Mouse (Mus musculus) limb, embryonic 11.5 days (tissue): ENCODE measurements around the gene Nutf2-ps1. TPM values are rescaled to one million over a fixed set of nuclear protein-coding genes. Genes with fewer than 3 reads are reported as not detected.

ENCODE experiments used
- ATAC-seq: fragments of 200-750 bp; cut with Nextera tagmentation; 2 replicates; pipeline ENCODE4 v1.8.0; 2017; ENCODE audit warnings: low read depth; ENCODE audit not compliant: insufficient number of reproducible peaks, low FRiP score, low TSS enrichment
- DNase-seq: peaks from one replicate; pipeline ENCODE4 v3.0.0-alpha.2; 2015; ENCODE audit warnings: low spot score
- H3K27ac ChIP-seq: fragments of 300-500 bp; sonication (generic); replicated peaks from 2 replicates; pipeline ENCODE4 v1.5.1; 2014; ENCODE audit warnings: low read depth, mild to moderate bottlenecking, low read length
- H3K27me3 ChIP-seq: fragments of 300-500 bp; sonication (generic); 2 replicates; pipeline ENCODE4 v1.6.1; 2014; ENCODE audit warnings: mild to moderate bottlenecking, low read length, mixed read lengths; ENCODE audit not compliant: control insufficient read depth, insufficient read depth
- H3K36me3 ChIP-seq: fragments of 300-500 bp; sonication (generic); 2 replicates; pipeline ENCODE4 v1.6.1; 2014; ENCODE audit warnings: mild to moderate bottlenecking, low read length, moderate library complexity, mixed read lengths; ENCODE audit not compliant: control insufficient read depth, insufficient read depth
- H3K4me1 ChIP-seq: fragments of 300-500 bp; sonication (generic); 2 replicates; pipeline ENCODE4 v1.6.1; 2014; ENCODE audit warnings: low read length, mixed read lengths; ENCODE audit not compliant: control insufficient read depth, insufficient read depth
- H3K4me2 ChIP-seq: fragments of 300-500 bp; sonication (generic); 2 replicates; pipeline ENCODE4 v1.6.1; 2014; ENCODE audit warnings: low read depth, mild to moderate bottlenecking, moderate library complexity; ENCODE audit not compliant: severe bottlenecking
- H3K4me3 ChIP-seq: fragments of 300-500 bp; sonication (generic); 2 replicates; pipeline ENCODE4 v1.5.1; 2014; ENCODE audit warnings: low read depth, low read length
- H3K9ac ChIP-seq: fragments of 300-500 bp; sonication (generic); 2 replicates; pipeline ENCODE4 v1.6.1; 2014; ENCODE audit warnings: mild to moderate bottlenecking, low read length
- H3K9me3 ChIP-seq: fragments of 300-500 bp; sonication (generic); 2 replicates; pipeline ENCODE4 v1.6.1; 2016; ENCODE audit warnings: low read length; ENCODE audit not compliant: control insufficient read depth
- WGBS: fragments of 180-500 bp; shearing (Covaris S2); extraction: QIAGEN DNeasy Blood & Tissue Kit; methylation state at CpG from one replicate; pipeline ENCODE4 v1.1.7; 2014; 5-methylcytosine and 5-hydroxymethylcytosine counted together
- polyA plus RNA-seq: library from polyadenylated mRNA; unstranded; fragments of >200 nt; fragmentation: Nextera tagmentation; extraction: Ambion mirVana; gene quantifications from 2 replicates; pipeline ENCODE4 v1.2.1, GENCODE M21; 2014

The Nutf2-ps1 gene
- polyA plus RNA-seq, 1 experiment from 2014 or later = 471 TPM

- H3K4me1 ChIP-seq = no peaks in the 10 kb centered on the region
- H3K27me3 ChIP-seq = no peaks in the 10 kb centered on the region
- H3K36me3 ChIP-seq = no peaks in the 10 kb centered on the region
- no peak overlapping the region for H3K9ac ChIP-seq
- H3K27ac ChIP-seq = no peak overlapping the region
- 64% methylated on average over 8 of the region's 8 CpGs for whole genome bisulfite sequencing
- DNase-seq = no peak
- H3K4me2 ChIP-seq = no peak overlapping the region
- ATAC-seq = no peak
- no peaks in the 10 kb centered on the region for H3K9me3 ChIP-seq
- no peak overlapping the region for H3K4me3 ChIP-seq
These were observed 41.3 kb downstream of the Nutf2-ps1 start for GRCm38 (mm10) chr19:53547597-53547996.

DNA sequence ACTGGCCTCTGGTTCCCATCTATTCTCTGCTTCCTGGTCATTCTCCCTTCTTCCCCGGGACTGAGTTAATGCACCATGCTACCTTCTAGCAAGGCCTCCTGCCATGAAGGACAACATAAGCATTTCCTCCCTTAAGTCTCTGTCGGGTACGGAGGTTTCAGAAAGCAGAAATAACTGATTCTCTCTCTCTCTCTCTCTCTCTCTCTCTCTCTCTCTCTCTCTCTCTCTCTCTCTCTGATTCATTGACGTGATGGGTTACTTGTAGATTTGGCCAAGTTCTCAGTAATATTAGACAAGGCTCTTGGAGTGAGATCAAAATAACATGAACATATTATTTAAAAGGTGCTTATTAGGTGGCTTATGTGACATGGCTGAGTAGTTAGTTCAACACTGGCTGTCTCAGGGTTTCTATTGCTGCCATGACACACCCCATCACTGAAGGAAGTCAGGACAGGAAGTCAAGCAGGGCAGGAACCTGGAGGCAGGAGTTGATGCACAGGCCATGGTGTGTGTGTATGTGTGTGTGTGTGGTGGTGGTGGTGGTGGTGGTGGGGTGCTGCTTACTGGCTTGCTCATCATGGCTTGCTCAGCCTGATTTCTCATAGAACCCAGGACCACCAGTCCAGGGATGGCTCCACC lies 43.8 kb downstream of the Nutf2-ps1 start:
- Histone ChIP-seq H3K27ac (no peak overlapping the region), H3K27me3 (no peaks in the 10 kb centered on the region), H3K36me3 (peaks cover 3% of the 10 kb centered on the region; the same call in 1 of the 2 replicates), H3K4me1 (no peaks in the 10 kb centered on the region), H3K9me3 (no peaks in the 10 kb centered on the region), H3K4me2 (no peak overlapping the region), H3K9ac (no peak overlapping the region), H3K4me3 (no peak overlapping the region)
- WGBS = 69% methylated on average over 4 of the region's 4 CpGs
- ATAC-seq (no peak), DNase-seq (no peak)

DNA sequence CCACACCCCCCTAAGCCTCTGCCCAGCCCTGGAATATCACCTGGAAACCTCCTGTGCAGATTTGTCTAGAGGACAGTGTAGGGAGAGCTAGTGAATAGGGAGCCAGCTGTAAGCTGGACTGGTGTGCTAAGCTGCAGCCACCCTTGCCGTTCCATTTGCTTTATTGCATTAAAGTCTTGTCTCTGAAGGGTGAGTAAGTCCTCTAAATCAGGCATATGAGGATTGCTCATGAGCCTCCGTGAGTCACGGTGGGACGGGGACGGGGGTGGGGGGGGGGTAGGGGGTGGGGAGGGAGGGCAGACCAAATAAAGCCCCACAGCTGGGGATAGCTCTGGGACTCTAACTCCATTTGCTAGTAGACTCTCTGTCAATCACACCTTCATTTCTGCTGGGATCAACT lies 45.3 kb downstream of the Nutf2-ps1 start:
- 38% methylated on average over 5 of the region's 5 CpGs for WGBS
- Histone ChIP-seq H3K27me3 (no peaks in the 10 kb centered on the region), H3K9ac (no peak overlapping the region), H3K4me1 (no peaks in the 10 kb centered on the region), H3K9me3 (no peaks in the 10 kb centered on the region), H3K36me3 (peaks cover 3% of the 10 kb centered on the region; the same call in 1 of the 2 replicates), H3K4me2 (no peak overlapping the region), H3K4me3 (no peak overlapping the region), H3K27ac (no peak overlapping the region)
- no peak for ATAC-seq
- no peak for DNase-seq

- H3K27ac ChIP-seq = 0 out of 2 replicates have a peak overlapping the region, but pooled peaks have one; percentile 30
- WGBS = 77% methylated on average over 3 of the region's 3 CpGs
- H3K27me3 ChIP-seq = no peaks in the 10 kb centered on the region
- H3K9ac ChIP-seq = no peak overlapping the region
- H3K4me2 ChIP-seq = no peak overlapping the region
- no peak overlapping the region for H3K4me3 ChIP-seq
- ATAC-seq (no peak), DNase-seq (no peak)
- H3K4me1 ChIP-seq = no peaks in the 10 kb centered on the region
- H3K9me3 ChIP-seq = no peaks in the 10 kb centered on the region
- peaks cover 3% of the 10 kb centered on the region; the same call in 1 of the 2 replicates for H3K36me3 ChIP-seq
These were observed 49.6 kb downstream of the Nutf2-ps1 start for GRCm38 (mm10) chr19:53539296-53539695.

GRCm38 (mm10) chr19:53538796-53539195 lies 50.1 kb downstream of the Nutf2-ps1 start:
- DNase-seq = no peak
- Histone ChIP-seq H3K9ac (no peak overlapping the region), H3K4me1 (no peaks in the 10 kb centered on the region), H3K4me2 (no peak overlapping the region), H3K27ac (0 out of 2 replicates have a peak overlapping the region, but pooled peaks have one; percentile 30), H3K4me3 (no peak overlapping the region), H3K27me3 (no peaks in the 10 kb centered on the region), H3K36me3 (peaks cover 3% of the 10 kb centered on the region; the same call in 1 of the 2 replicates), H3K9me3 (no peaks in the 10 kb centered on the region)
- WGBS = 70% methylated on average over 5 of the region's 5 CpGs
- ATAC-seq = no peak

Other genes with a start within 250 kb of the Nutf2-ps1 start
- not detected in 2 replicates for gene Gm10197, start 217.3 kb downstream of the Nutf2-ps1 start, polyA plus RNA-seq
- 62.2 and 64.4 TPM in 2 replicates for gene Smndc1, start 198.5 kb downstream of the Nutf2-ps1 start, polyA plus RNA-seq
- 3.5 and 3.8 TPM in 2 replicates for gene Dusp5, start 60.0 kb downstream of the Nutf2-ps1 start, polyA plus RNA-seq
- gene Smc3, start 11.3 kb upstream of the Nutf2-ps1 start, polyA plus RNA-seq = 92.8 and 99.7 TPM in 2 replicates
- gene Rbm20, start 88.2 kb upstream of the Nutf2-ps1 start, polyA plus RNA-seq = 2.4 and 2.7 TPM in 2 replicates